Mouse (Mus musculus) heart, postnatal 0 days (tissue): ENCODE measurements around the gene Lrrc7.
A peak's percentile ranks its signal among the peaks of the same experiment; 100 is the strongest.

Source experiments
- CTCF ChIP-seq: IDR thresholded peaks from 2 replicates; pipeline ENCODE4 v1.5.1; 2016; ENCODE audit warnings: antibody characterized with exemption, control low read depth, low read depth
- EP300 ChIP-seq: IDR thresholded peaks from 2 replicates; pipeline ENCODE4 v1.6.1; 2016; ENCODE audit warnings: antibody characterized with exemption, low read depth

DNA sequence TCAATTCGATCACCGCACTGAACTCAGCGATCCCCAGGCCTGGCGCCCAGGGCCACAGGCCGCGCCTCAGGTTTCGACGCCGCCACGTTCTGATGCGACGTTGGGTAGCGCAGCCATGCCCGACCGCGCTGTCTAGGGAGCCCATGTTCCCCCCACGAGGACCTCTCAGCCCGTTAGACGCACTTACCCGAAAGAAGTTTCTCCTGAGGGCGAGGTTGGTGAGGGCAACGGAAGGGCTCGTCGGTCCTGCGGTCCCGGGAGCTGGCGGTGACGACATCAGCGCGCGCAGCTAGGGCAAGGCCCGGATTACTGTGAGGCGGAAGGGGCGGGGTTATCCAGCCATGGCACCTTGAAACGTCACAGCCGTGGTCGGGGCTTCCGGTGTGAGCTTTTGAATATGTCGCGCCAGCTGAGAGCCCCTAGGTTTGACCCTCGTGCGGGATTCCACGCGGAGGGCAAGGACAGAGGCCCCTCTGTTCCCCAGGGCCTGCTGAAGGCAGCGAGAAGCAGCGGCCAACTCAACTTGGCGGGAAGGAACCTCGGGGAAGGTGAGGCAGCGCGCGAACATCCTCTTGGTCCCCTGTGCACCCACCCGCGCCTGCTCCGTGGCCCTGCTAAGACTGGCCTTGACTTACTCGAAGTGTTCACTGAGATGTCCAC is 525.6 kb downstream of the Lrrc7 start, which contains the start of the genes Srsf11 and Lrrc40:
- TF ChIP-seq CTCF = no peak
- TF ChIP-seq EP300 = peak; percentile 69
